ENCODE assay signal across 8 mouse cellular contexts in the genomic region with DNA sequence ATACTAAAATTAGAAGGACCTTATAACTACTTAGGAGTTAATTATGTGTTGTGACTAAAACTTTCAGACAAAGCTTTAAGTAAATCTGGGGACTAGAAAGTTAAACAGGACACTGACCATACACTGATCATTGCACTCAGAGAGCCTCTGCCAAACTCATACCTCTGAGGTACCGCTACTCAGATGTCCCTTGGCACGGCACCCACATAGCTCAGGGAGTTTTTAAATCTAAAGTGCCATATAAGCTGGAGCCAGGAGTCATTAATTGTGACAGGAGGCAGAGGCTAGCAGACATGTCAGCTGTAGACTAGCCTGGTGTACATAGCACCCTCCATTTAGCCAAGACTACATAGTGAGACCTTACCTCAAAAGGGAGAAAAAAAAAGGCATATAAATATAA.
"Had no signal": no experiment of that assay in that cellular context is flagged by ENCODE, and none has a peak within 500 bp of the region (broad histone marks: within the 10 kb centered on the region; RNA-seq: fewer than 3 reads in every experiment).

No protein-coding gene starts in this region.

- DNase-seq: left cerebral cortex, postnatal 4 days; liver, embryonic 13.5 days; lung, adult 2 months; lung, postnatal 14 days; lung, postnatal 4 days; midbrain, embryonic 14.5 days; thymus, adult 18-20 months; thymus, postnatal 36 days had no signal
